Mouse (Mus musculus) CH12.LX (cell line): ENCODE data around the gene Ciao2a.

ENCODE experiments used
- CHD2 ChIP-seq: IDR thresholded peaks from 2 replicates; pipeline ENCODE4 v1.6.1; 2011; ENCODE audit warnings: low read length, improper control_type of control experiment
- CTCF ChIP-seq, 2 experiments: IDR thresholded peaks in 1 of 2; conservative IDR thresholded peaks in 1 of 2; 2 replicates each; pipeline ENCODE4 v1.5.1; 2011 to 2012; ENCODE audit warnings: low read depth in 2 of 2, low read length in 2 of 2, improper control_type of control experiment in 1 of 2, inconsistent platforms in 1 of 2, mild to moderate bottlenecking in 1 of 2, moderate library complexity in 1 of 2
- EP300 ChIP-seq: IDR thresholded peaks from 2 replicates; pipeline ENCODE4 v1.6.1; 2011; ENCODE audit warnings: low read length, improper control_type of control experiment
- ETS1 ChIP-seq: conservative IDR thresholded peaks from 2 replicates; pipeline ENCODE4 v1.6.1; 2012; ENCODE audit warnings: low read depth, mild to moderate bottlenecking, inconsistent platforms, low read length, improper control_type of control experiment, moderate library complexity
- HCFC1 ChIP-seq: IDR thresholded peaks from 2 replicates; pipeline ENCODE4 v1.6.1; 2012; ENCODE audit warnings: low read depth, mild to moderate bottlenecking, inconsistent platforms, low read length, improper control_type of control experiment
- JUN ChIP-seq: IDR thresholded peaks from 2 replicates; pipeline ENCODE4 v1.6.1; 2011; ENCODE audit warnings: low read depth, mild to moderate bottlenecking, low read length, improper control_type of control experiment, moderate library complexity; ENCODE audit not compliant: insufficient read depth
- MAZ ChIP-seq: IDR thresholded peaks from 2 replicates; pipeline ENCODE4 v1.6.1; 2012; ENCODE audit warnings: low read depth, mild to moderate bottlenecking, inconsistent platforms, low read length, improper control_type of control experiment, moderate library complexity
- MYC ChIP-seq: IDR thresholded peaks from 2 replicates; pipeline ENCODE4 v1.6.1; 2011; ENCODE audit warnings: low read depth, mild to moderate bottlenecking, improper control_type of control experiment, low read length
- NRF1 ChIP-seq: IDR thresholded peaks from 2 replicates; pipeline ENCODE4 v1.6.1; 2014; ENCODE audit warnings: low read depth, mild to moderate bottlenecking, inconsistent platforms, low read length, improper control_type of control experiment, moderate library complexity
- POLR2A ChIP-seq: IDR thresholded peaks from 2 replicates; pipeline ENCODE4 v1.6.1; 2011; ENCODE audit warnings: low read depth, mild to moderate bottlenecking, improper control_type of control experiment, low read length
- RCOR1 ChIP-seq: conservative IDR thresholded peaks from 2 replicates; pipeline ENCODE4 v1.6.1; 2012; ENCODE audit warnings: low read depth, mild to moderate bottlenecking, inconsistent platforms, low read length, improper control_type of control experiment
- SIN3A ChIP-seq: IDR thresholded peaks from 2 replicates; pipeline ENCODE4 v1.6.1; 2012; ENCODE audit warnings: low read length, improper control_type of control experiment, inconsistent platforms
- UBTF ChIP-seq: IDR thresholded peaks from 2 replicates; pipeline ENCODE4 v1.6.1; 2012; ENCODE audit warnings: low read depth, mild to moderate bottlenecking, inconsistent platforms, low read length, improper control_type of control experiment, moderate library complexity

- TF ChIP-seq CHD2 (no peak), CTCF (conservative IDR thresholded peaks at IDR 0.05 in 1 of 2, IDR thresholded peaks at IDR 0.05 in 1 of 2; ENCODE audit: low read depth in 2 of 2, low read length in 2 of 2) (no peak), MYC (no peak), HCFC1 (no peak), NRF1 (no peak), EP300 (no peak), POLR2A (no peak), RCOR1 (no peak), JUN (no peak), UBTF (no peak), SIN3A (no peak), MAZ (no peak), ETS1 (no peak)
These were observed 21.8 kb upstream of the Ciao2a start for GRCm38 (mm10) chr9:66104601-66105000.
